ENCODE assay signal across 8 mouse cellular contexts in the genomic region with DNA sequence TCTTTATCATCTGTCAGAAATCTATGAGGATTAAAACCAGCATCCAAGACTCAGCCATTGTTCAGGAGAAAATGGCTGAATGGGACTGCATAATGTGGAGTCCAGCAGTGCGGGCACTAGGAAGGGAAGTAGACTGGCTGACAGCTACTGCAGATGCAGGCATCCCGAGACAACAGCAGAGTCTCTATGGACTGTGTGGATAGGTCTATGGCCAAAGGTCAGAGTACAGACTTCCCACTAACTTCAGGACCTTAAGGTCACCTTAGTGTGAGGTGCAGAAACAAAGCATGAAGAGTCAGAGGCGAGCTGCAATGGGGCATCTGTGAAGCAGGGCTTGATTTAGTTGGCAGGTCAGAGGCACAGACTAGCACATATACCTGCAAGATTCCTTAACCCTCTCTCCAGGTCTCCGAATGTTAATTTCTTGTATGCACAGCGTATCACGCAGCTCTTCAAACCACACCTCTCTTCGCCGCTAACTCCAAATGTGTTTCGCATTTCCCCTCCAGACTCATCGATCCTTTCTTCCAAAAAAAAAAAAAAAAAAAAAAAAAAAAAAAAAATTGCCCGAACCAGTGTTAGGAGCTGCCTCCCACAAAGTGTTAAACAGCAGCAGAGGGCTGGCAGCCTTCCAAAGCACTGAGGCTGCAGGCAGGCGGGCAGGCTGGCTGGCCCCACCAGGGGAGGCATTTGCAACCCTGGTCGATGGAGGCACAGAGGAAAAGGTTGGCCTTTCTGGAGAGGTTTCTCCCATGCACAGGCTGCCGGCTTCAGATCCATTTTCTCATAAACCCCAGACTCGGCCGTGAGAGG.
DNase-seq lines count a peak whose midpoint lies in the region; ATAC-seq lines count a peak whose summit lies in the region.

No protein-coding gene starts in this region.

- H3K27ac ChIP-seq in forebrain, embryonic 14.5 days (ENCODE audit: low read depth, low read length): peak overlapping the region; percentile 81
- H3K27ac ChIP-seq in limb, embryonic 13.5 days: peak overlapping the region; percentile 75
- peak overlapping the region; percentile 66; the same call in 1 of the 2 replicates for H3K27ac ChIP-seq in neural tube, embryonic 11.5 days (ENCODE audit: low read depth, low read length)

- H3K4me3 ChIP-seq in forebrain, embryonic 14.5 days (ENCODE audit: low read depth, low read length): no peak overlapping the region
- peak overlapping the region; percentile 5; the same call in 1 of the 2 replicates for H3K4me3 ChIP-seq in limb, embryonic 13.5 days
- no peak overlapping the region for H3K4me3 ChIP-seq in neural tube, embryonic 11.5 days (ENCODE audit: low read depth, low read length)

- peaks cover 22% of the 10 kb centered on the region for H3K4me1 ChIP-seq in forebrain, embryonic 14.5 days (ENCODE audit: control insufficient read depth, insufficient read depth, low read length)
- H3K4me1 ChIP-seq in limb, embryonic 13.5 days: peaks cover 26% of the 10 kb centered on the region
- peaks cover 17% of the 10 kb centered on the region for H3K4me1 ChIP-seq in neural tube, embryonic 11.5 days (ENCODE audit: control insufficient read depth, insufficient read depth, low read length)

- peak overlapping the region; percentile 10 for H3K9ac ChIP-seq in forebrain, embryonic 14.5 days (ENCODE audit: low read length)
- H3K9ac ChIP-seq in limb, embryonic 13.5 days: no peak overlapping the region
- H3K9ac ChIP-seq in neural tube, embryonic 11.5 days (ENCODE audit: low read length): peak overlapping the region; percentile 33; the same call in 1 of the 2 replicates

- WGBS in forebrain, embryonic 14.5 days: 17% methylated on average over 16 of the region's 16 CpGs
- 11% methylated on average over 16 of the region's 16 CpGs for WGBS in limb, embryonic 13.5 days
- 24% methylated on average over 16 of the region's 16 CpGs for WGBS in neural tube, embryonic 11.5 days

- peak; percentile 35 for DNase-seq in urinary bladder, postnatal 14 days (ENCODE audit: low spot score)
- DNase-seq in urinary bladder, postnatal 10 days (ENCODE audit: low spot score): no peak
- peak; percentile 93 for DNase-seq in forebrain, embryonic 14.5 days (ENCODE audit: low spot score)
- DNase-seq in kidney, adult 8-10 months: peak; percentile 39 to 66
- peak; percentile 72 for DNase-seq in neural tube, embryonic 11.5 days (ENCODE audit: low spot score)
- no peak for DNase-seq in thymus, postnatal 0 days (ENCODE audit: low spot score)
- DNase-seq in thymus, postnatal 14 days: no peak

- H3K27me3 ChIP-seq in forebrain, embryonic 14.5 days (replicated peaks; ENCODE audit: control insufficient read depth, insufficient read depth, low read length): no peaks in the 10 kb centered on the region
- no peaks in the 10 kb centered on the region for H3K27me3 ChIP-seq in limb, embryonic 13.5 days
- no peaks in the 10 kb centered on the region for H3K27me3 ChIP-seq in neural tube, embryonic 11.5 days (ENCODE audit: control insufficient read depth, insufficient read depth, low read length)

- peak overlapping the region; percentile 17; the same call in 1 of the 2 replicates for H3K4me2 ChIP-seq in forebrain, embryonic 14.5 days (ENCODE audit: low read length)
- peak overlapping the region; percentile 46 for H3K4me2 ChIP-seq in limb, embryonic 13.5 days (replicated peaks)
- H3K4me2 ChIP-seq in neural tube, embryonic 11.5 days (ENCODE audit: low read depth): no peak overlapping the region

- peak; percentile 91 for ATAC-seq in forebrain, embryonic 14.5 days
- ATAC-seq in limb, embryonic 13.5 days (ENCODE audit: low FRiP score, low read depth): peak; percentile 54; the same call in 1 of the 2 replicates
- ATAC-seq in neural tube, embryonic 11.5 days (ENCODE audit: insufficient read depth, low FRiP score, low TSS enrichment): 0 out of 2 replicates have a peak, but pooled peaks have one; percentile 20

- H3K36me3 ChIP-seq in forebrain, embryonic 14.5 days (ENCODE audit: control insufficient read depth, insufficient read depth, low read length): no peaks in the 10 kb centered on the region
- no peaks in the 10 kb centered on the region for H3K36me3 ChIP-seq in limb, embryonic 13.5 days
- H3K36me3 ChIP-seq in neural tube, embryonic 11.5 days (ENCODE audit: control insufficient read depth, insufficient read depth, low read length): no peaks in the 10 kb centered on the region

- no peaks in the 10 kb centered on the region for H3K9me3 ChIP-seq in forebrain, embryonic 14.5 days (replicated peaks; ENCODE audit: control insufficient read depth, low read length)
- no peaks in the 10 kb centered on the region for H3K9me3 ChIP-seq in limb, embryonic 13.5 days
- no peaks in the 10 kb centered on the region for H3K9me3 ChIP-seq in neural tube, embryonic 11.5 days (ENCODE audit: control insufficient read depth, low read length)

Comparison
In these comparisons a context has a peak if more than half of its experiments do, and no peak if none do; other contexts are left out.
1. DNase-seq: peak in urinary bladder, postnatal 14 days (single experiment), forebrain, embryonic 14.5 days (single experiment), kidney, adult 8-10 months (2 of 2) and neural tube, embryonic 11.5 days (single experiment); none in urinary bladder, postnatal 10 days (single experiment), thymus, postnatal 0 days (single experiment) and thymus, postnatal 14 days (single experiment).
2. ATAC-seq: peak in every context shown above with its lines; median percentile 91 in forebrain, embryonic 14.5 days; 54 in limb, embryonic 13.5 days; 20 in neural tube, embryonic 11.5 days.
3. Peak in every context shown above with its lines, with median percentiles within 50 percentile points of each other: H3K27ac ChIP-seq.